Mouse (Mus musculus) small intestine, adult 2 months (tissue): ENCODE measurements around the gene Camta1.

Source experiments
- CTCF ChIP-seq: fragments of 200-500 bp; IDR thresholded peaks from 2 replicates; pipeline ENCODE4 v1.5.1; 2012; ENCODE audit warnings: low read depth, mild to moderate bottlenecking, control low read depth, inconsistent platforms, low read length, moderate library complexity, mixed read lengths; ENCODE audit not compliant: insufficient replicate concordance, insufficient read length; ENCODE audit errors: extremely low read depth
- POLR2A ChIP-seq: fragments of 200-500 bp; IDR thresholded peaks from 2 replicates; pipeline ENCODE4 v1.6.1; 2012; ENCODE audit warnings: low read depth, mild to moderate bottlenecking, control low read depth, inconsistent platforms, low read length, moderate library complexity

GRCm38 (mm10) chr4:151222635-151223034, 639.0 kb downstream of the Camta1 start:
- TF ChIP-seq POLR2A, result no peak
- no peak for TF ChIP-seq CTCF
